Mouse (Mus musculus): ENCODE results near the gene Gpn1.

The Gpn1 gene

GRCm38 (mm10) chr5:31494513-31495297 lies at the start of gene Gpn1:
TSS of gene Gpn1 (plus strand) at chr5:31494741.
- under 1% methylated on average over 49 of the region's 49 CpGs for WGBS

DNA sequence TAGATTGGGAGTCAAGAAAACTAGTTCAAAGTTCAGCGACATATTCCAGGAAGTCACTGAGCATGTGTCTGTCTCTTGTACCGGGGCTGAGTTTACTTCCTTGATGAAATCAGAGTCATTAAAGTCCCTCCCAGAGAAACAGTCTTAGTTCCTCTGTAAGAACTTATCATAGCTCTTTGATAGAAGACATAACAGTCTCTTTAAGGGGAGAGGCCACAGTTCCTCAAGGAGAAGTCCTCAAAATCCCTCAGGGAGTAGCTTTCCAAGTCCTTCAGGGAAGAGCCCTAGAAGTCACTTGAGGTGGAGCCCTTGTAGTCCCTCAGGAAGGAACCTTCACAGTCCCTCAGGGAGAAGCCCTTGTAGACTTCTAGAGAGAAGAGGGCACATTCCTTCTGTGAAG lies 43.2 kb upstream of the Gpn1 start:
- 77% methylated on average over 2 of the region's 2 CpGs for WGBS

DNA sequence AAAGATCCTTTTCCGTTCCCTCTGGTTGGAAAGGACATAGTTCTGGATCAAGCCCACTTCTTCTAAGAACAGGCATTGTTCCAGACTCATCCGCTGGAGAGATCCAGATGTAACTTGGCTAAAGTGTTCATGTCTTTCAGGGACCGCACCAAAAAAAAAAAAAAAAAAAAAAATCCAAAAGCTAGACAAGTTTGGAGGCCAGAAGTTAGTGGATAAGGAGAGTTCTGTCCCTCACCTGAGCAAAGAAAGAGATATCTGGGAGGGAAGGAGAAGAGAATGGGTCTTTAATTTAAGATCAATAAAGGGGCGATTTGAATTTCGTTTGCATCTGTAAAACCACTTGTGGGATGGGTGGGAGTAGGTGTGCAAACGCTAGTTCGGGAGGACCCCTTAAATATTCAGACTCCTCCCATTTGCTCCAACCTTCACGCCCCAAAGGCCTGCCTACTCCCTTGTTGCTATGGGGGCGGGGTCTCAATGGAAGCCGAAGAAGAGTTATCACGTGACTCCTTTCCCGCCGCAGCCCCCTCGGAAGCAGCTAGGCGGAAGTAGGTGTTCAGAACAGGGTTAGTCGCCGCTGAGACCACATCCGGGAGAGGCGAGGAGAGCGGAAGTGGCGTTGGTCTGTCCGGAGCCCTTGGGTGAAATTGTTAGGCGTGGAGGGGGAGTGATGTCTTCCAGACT lies 42.5 kb upstream of the Gpn1 start, which contains the start of gene Zfp512:
Gene Zfp512 (plus strand): TSS at position 554 of the 684 bp plus-strand sequence.
- 4% methylated on average over 23 of the region's 23 CpGs for WGBS

DNA sequence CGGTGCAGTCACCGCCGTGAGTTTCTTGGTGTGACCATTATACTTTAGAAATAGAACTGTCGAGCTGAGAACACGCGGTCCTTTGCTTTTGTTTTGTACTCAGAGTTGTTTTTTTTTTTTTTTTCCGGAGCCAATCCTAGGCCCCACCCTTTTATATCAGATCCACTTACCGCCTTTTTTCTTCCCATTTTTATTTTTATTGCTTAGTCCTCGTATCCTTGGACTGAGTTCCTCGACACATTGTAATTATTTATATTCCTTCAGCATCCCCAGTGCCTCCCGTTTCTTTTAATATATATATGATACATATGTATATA lies 42.0 kb upstream of the Gpn1 start:
- WGBS: 0% methylated on average over 11 of the region's 11 CpGs

DNA sequence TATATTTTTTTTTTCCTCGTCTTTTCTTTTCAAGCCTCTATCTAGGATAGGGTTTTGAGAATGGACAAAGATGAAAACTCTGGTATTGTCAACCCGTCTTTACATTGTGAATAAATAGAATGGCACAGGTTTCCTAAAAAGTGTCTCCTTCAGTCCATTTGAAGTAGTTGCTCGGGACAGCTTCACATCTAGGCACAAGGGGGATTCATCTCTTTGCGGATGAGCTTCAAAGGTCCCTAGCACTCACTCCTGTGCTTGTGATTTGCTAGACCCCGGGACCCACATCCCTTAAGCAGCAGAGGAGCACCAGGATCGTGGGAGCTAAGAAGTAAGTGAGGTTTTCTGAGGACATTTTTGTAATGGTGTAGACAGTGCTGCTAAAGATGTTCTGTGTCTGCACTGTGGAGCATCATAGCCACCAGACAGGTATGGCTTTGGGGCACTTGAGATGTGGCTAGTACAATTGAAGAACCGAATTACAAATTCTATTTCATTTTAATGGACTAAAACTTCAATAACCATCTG lies 41.6 kb upstream of the Gpn1 start:
- 8% methylated on average over 7 of the region's 7 CpGs for WGBS

DNA sequence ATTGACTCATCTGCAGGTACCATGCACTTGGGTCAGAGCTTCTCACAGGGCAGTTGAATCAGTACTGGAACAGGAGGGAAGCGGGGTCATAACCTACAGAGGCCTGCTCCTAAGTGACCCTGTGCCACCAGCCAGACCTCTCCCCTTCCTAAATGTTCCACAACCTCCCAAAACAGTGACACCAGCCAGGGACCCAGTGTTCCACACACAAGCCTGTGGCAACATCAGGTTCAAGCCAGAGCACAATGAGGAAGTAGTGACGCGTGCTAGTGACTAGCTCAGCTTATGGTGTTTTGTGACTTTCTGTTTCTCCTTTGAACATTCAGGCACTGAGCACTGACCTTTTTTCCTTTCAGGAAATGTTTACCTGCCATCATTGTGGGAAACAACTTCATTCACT lies 26.7 kb upstream of the Gpn1 start:
- WGBS: 85% methylated on average over 3 of the region's 3 CpGs

DNA sequence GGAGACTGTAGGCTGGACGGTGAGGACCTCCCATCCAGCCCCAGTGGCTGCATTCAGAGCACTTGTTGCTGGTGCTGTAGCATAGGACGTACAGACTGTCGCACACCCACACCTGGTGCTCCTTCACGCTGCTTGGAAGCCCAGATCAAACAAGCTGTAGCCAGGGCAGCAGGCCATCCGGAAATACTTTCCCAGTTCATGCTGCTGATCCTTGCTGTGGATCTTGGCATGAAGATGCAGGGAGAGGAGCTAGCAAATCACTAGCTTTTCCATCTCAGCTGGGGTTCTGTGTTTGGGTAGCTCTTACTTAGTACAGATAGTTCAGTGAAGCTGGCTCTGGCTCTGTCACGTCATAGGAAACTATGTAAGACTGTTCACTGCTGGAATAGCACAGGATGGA lies 24.8 kb upstream of the Gpn1 start:
- 83% methylated on average over 6 of the region's 6 CpGs for WGBS

DNA sequence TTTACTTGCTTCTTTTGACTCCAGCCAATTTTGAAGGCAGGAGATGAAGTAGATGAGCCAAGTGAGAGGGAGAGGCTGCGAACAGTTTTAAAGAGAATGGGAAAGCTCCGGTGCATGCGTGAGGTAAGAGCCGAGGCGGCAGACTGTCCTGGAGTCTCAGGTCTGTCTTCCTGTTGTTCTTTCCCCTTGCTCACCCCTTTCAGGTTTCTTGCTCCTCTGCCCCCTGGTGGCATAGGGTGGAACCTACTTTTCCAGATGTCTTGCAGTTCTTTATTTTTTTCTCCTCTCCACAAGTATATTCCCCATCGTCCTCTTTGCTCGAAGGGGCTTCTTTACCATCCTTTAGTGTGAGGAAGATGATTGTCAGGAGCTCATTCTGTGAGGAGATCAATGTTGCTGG lies 24.2 kb upstream of the Gpn1 start:
- 65% methylated on average over 7 of the region's 7 CpGs for WGBS

DNA sequence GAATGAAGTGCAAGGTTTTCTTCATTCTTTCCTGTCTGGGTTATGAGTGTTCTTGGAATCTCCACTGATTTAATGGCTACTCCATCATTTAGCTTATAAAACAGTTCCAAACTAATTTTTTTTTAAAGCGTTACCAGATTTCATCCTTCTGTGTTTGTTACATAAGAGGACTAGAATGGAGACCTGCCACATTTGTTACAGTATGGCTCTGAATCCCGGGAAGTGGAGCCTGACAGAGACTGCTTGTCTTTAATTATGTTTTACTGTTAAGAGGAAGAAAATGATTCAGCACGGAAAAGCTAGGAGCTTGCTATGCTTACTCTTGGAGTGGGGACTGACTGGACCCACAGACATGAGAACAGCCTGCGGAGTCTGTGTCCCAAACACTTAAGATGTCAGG lies 14.0 kb upstream of the Gpn1 start:
- 64% methylated on average over 4 of the region's 4 CpGs for WGBS

- WGBS: 100% methylated on average over 3 of the region's 3 CpGs
Observed at GRCm38 (mm10) chr5:31485440-31485839, 9.1 kb upstream of the Gpn1 start, which contains the start of gene 4930548H24Rik. TSS of gene 4930548H24Rik (plus strand) at chr5:31485740.

DNA sequence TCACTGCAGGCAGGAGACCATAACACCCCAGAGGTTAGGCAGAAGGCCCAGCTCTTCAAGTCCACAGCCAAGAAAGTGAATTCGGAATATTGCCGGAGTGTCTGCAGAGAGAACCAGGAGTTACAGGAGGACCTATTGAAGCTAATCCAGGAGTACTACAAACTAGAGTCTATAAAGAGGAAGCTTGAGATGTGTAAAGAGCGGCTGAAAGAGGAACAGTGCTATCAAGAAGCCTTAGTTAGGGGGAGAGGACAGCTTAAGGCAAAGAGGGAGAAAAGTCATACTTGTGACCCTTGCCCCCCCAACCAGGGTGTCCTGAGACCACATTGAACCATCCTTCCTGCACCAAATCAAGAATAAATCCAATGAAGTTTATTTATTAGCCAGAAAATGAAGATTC lies 6.7 kb upstream of the Gpn1 start:
- WGBS: 90% methylated on average over 3 of the region's 3 CpGs

- WGBS: 73% methylated on average over 7 of the region's 7 CpGs
Observed at GRCm38 (mm10) chr5:31489116-31489769, 5.3 kb upstream of the Gpn1 start.

GRCm38 (mm10) chr5:31492031-31492430 lies 2.5 kb upstream of the Gpn1 start:
- WGBS: 37% methylated on average over 1 of the region's 1 CpGs

DNA sequence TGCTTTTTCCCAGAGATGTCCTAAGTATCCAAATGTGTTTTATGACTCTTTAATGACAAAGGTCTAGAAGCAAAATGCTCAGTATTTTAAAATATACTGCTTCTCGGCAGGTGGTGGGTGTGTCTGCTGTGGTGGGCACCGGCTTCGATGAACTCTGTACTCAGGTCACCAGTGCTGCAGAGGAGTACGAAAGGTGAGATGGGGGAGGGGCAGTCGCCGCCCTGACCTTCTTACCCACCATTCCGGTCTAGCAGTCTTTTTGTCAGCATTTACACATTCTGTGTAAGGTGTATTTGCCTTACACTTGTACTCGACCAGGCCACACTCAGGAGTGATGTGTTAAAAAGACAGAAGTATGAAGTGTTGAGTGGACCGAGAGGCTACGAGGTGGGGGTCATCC lies 10.3 kb downstream of the Gpn1 start:
- WGBS: 95% methylated on average over 10 of the region's 10 CpGs

DNA sequence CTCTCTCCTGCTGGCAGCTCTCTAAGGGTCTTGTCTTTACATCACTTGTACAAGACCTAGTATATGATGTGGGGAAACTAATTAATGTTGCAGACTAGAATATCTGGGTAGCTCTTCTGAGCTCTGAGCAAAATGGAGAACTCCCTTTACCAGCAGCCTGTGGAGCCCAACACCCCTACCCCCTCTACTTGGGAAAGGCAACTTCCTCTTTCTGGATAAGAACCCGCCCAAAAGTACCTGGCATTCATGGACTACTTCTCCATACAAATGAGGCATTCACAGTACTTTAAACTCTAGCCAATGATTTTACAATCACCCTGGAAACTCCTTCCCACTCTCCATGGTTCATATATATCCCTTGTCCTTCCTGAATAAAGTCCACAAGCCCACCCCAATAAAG lies 17.9 kb downstream of the Gpn1 start:
- 72% methylated on average over 1 of the region's 1 CpGs for WGBS

GRCm38 (mm10) chr5:31520556-31520955 lies 26.0 kb downstream of the Gpn1 start:
- 90% methylated on average over 6 of the region's 6 CpGs for WGBS

GRCm38 (mm10) chr5:31526354-31527116 lies 32.0 kb downstream of the Gpn1 start, which contains the start of gene Slc4a1ap:
TSS of gene Slc4a1ap (plus strand) at chr5:31526995.
- under 1% methylated on average over 28 of the region's 28 CpGs for WGBS

- WGBS: 3% methylated on average over 40 of the region's 40 CpGs
Observed at GRCm38 (mm10) chr5:31527117-31527680, 32.7 kb downstream of the Gpn1 start.

- 83% methylated on average over 11 of the region's 11 CpGs for WGBS
Observed at GRCm38 (mm10) chr5:31527707-31528106, 33.2 kb downstream of the Gpn1 start, which contains the start of gene Supt7l. TSS of gene Supt7l (minus strand) at chr5:31527807.

DNA sequence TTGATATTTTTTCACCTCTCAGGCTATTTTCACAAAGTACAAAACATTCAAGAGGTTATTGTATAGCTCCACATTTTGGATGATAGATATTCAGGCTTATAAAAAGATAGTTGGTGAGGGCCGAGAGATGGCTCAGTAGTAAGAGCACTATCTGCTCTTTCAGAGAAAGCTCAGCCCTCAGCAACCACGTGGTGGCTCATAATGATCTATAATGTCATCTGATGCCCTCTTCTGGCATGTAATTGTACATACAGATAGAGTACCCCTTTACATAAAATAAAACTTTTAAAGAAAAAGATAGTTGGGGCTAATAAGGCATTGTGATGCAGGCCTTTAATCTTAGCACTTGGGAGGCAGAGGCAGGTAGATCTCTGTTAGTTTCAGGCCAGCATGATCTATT lies 34.0 kb downstream of the Gpn1 start:
- 40% methylated on average over 2 of the region's 2 CpGs for WGBS

DNA sequence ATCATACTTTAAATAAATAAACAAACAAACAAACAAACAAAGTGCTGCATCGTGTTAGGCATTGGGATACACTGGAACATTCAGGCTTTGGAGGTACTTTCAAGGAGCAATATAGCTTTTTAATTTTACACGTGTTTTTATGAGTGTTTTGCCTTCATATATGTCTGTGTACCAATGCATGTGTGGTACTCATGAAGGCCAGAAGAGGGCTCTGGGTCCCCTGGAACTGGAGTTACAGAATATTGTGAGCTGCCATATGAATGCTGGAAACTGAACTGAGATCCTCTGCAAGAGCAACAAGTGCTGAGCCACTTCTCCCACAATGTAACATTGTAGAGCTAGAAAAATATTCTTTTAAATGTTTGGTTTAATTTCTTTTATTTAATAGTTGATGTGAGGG lies 40.7 kb downstream of the Gpn1 start:
- WGBS: 93% methylated on average over 2 of the region's 2 CpGs
